Mouse (Mus musculus): Measurements from ENCODE around the gene Csnk1g2. TPM values are rescaled to one million over a fixed set of nuclear protein-coding genes. Genes with fewer than 3 reads are reported as not detected.
A peak's percentile ranks its signal among the peaks of the same experiment; 100 is the strongest.

Csnk1g2 gene
- total RNA-seq, 2 experiments from 2014 or later: 130 to 138 TPM

DNA sequence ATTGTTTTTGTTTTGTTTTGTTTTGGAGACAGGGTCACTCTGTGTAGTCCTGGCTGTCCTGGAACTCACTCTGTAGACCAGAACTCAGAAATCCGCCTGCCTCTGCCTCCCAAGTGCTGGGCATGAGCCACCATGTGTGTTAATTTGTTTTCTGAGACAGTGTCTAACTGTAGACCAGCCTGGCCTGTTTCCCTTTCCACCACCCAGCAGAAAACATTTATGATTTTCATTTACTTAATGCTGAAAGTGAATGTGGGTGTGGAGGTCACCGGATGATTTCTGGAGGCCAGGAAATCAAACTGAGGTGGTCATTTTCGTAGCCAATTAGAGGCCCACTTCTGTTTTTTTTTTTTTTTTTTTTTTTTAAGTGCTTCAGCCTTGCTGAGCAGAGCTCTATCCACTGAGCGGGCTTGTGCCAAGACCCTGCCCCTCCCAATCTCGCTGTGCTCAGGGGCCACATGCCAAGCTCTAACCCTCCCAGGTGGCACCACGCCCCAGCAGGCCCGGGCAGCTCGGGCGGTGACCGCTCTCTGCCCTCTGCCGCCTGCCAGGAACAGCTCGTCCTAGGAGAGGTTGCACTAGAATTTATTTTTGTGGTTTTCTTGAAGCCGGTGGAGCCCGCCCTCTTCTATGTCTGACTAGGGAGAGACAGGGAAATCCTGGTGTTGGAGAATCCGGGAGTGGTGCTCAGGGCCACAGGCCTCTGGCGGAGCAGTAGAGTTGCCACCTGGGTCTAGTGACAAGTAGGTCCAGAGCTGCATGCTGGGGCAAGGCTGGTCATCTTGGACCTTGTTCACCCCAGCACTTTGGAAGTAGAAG, 41.8 kb downstream of the Csnk1g2 start:
- DNase-seq: peak; percentile 53
- intact Hi-C loops (cut with DNase I): no loop called here

DNA sequence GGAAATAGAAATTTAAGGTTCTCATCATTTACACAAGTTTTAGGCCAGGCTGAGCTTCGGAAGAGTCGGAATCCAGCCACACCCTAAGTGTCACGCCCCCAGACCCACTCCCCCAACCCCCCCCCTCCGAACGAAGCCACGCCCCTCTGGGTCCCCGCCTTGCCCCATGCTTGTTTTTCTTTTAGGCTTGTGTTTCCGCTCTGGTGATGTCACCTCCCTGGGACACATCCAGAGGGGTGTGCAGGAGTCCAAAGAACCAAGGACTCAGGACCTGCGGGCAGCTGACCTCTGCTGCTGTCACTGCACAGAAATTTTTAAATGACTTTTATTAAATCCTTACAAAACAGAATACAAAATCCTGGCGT, 42.4 kb downstream of the Csnk1g2 start:
- no peak for DNase-seq

DNA sequence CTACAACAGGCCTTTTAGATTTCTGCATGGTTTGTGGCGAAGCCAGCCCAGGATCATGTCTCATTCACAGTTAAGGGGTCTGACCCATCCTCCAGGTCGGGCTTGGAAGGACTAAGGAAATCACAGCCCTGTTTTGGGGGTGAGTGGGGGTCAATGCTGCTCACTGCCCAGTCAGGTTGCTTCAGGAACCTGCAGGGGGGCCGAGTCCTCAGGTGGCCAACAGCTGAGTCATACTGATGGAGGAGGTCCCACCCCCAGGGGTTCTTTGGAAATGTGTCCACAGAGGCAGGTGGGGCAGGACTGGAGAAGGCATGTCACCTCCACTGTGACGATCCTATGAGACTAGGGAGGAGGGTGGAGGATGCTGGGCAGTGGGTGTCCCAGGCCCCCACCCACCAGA, 42.8 kb downstream of the Csnk1g2 start:
- DNase-seq: no peak
- intact Hi-C loops (cut with DNase I): no loop called here

More for the DNA sequence above, 42.4 kb downstream of the Csnk1g2 start:
- intact Hi-C loops (cut with DNase I): no loop called here

DNA sequence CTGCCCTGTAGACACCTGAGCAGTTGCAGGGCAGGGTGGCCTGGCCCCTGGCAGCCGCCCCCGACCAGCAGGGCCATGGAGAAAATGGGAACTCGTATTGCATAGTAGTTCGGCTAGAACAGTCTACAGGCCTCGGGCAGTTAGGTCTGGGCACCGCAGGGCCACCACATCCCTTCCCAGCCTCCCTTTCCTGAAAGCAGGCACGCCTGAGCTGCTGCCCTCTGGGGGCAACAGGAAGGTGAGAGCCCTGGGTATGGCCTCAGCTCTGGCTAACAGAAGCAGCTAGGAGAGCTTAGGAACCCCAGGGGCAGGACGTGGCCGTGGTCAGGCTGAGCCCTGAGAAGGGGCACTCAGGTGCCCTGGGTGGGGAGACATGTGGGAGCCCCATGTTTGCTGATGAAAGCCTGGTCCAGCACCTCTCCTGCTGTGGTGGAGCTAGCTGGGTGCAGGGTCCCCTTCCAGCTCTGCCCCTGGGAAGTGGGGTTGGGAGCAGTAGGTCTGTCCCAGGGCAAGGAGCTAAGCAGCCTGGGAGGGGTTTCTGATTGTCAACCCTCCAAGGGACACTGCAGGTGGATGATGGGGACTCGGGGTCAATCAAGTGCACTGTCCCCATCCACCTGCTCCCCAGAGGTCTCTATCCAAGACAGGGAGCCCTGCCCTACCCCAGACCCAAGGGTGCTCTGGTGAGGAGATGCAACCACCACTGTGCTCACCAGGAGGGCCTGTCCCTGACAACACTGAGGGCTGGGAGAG, 43.5 kb downstream of the Csnk1g2 start:
- intact Hi-C loops (cut with DNase I): no loop called here
- no peak for DNase-seq

DNA sequence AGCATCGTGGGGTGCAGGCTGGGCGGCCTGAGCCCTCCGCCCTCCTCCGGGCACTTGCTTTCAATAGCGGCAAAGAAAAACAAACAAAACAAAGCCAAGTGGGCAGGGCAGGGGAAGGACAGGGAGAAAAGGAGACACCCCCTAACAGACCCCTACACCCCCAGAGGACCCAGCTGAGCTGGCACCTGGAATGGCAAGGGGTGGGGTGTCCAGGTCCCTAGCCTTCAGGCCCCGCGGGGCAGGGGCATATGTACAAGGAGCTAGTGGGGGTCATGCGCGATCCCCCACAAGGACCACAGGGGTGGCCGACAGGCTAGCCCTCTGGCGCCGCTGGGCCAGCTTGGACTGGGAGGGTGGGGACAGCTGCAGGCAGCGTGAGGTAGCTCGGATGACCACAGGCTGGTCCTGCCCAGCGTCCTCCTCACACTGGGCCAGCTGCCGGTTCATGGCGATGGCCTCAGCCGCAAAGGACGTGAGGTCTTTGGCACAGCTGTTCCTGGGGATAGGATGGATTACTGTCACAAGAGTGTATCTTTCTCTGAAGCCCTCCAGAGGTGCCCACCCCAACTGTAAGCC, 44.3 kb downstream of the Csnk1g2 start:
- intact Hi-C loops (cut with DNase I): no loop called here
- DNase-seq: no peak

DNA sequence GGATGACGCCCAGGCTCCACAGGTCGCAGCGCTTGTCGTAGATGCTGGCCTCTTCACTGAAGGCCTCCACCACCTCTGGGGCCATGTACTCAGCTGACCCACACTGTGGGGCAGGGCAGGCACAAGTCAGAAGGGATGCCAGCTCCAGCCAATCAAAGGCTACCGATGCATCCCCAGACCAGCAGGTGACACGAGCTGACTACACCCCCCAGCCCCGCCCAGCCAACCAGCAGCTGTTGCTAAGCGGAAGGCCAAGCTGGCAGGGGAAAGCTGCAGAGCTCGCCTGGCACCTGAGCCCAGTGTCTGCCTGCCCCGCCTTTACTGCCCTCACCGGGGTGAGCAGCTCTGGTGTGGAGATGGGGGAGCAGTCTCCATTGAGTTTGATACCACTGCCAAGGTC, 46.0 kb downstream of the Csnk1g2 start:
- intact Hi-C loops (cut with DNase I): no loop called here
- DNase-seq: peak; percentile 75

DNA sequence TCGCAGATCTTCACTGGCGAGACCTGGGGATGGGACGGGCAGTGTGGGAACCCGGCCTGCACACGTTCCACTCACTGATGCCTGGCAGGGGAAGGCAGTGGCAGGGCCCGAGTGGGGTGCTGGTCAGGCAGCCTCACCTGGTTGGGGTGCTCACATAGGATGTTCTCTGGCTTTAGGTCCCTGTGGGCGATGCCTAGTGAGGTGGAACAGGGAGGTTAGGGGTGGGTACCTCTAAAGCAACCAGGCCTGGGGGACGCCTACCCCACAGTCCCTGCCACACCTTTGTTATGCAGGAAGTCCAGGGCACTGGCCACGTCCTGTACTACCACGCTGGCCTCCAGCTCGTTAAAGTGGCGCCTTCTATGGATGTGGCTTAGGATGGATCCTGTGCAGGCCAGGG, 46.4 kb downstream of the Csnk1g2 start:
- DNase-seq: no peak
- intact Hi-C loops (cut with DNase I): no loop called here

DNA sequence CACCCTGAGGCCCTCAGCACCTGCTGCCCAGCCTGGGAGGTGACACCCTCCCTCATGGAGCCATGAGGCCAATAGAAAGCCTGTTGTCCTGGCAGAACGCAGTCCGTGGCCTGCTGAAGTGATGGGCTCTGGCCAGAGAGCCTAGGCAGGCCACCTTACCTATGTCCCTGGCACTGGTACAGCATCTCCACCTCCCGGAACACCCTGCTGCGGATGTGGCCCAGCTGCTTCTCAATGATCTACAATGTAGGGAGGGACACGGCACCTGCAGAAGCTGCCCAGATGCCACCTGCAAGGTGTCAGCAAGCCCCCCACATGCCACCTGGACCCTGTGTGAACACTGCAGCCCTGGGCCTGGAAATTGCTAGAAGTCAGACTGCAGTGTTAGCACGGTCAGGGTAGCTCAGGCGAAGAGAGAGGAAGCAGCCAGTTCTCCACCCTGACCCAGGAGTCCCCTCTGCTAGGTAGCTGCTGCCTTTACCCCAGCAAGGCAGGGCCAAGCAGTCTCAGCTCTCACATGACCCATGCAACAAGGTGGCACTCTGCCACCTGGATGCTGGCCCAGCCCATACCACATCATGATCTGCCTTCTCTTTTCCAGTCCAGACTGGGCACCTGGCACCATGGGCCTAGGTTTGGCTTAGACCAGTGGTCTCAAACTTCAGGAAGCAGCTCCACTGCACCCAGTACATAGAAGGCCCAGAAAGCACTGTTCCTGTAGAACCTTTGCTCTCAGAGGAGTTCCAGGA, 47.3 kb downstream of the Csnk1g2 start:
- intact Hi-C loops (cut with DNase I): no loop called here
- peak; percentile 86 for DNase-seq

DNA sequence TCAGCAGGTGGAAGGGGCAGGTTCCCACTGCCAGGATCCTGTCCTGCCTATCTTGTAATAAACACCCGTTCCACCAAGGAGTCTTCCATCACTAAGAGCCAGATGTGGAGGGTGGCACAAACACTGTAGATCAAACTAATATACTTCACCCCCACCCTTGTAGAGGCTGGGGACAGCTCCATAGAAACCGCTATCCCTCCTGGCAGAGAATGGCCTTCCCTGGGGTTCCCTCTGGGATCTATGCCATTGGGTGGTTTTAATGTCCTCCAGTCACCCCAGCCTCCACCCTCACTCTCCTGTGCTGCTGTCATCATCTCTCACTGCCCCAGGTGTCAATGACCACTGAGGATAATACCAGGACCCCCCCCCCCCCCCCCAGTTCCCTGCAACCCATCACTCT, 47.9 kb downstream of the Csnk1g2 start:
- DNase-seq: no peak
- intact Hi-C loops (cut with DNase I): no loop called here

DNA sequence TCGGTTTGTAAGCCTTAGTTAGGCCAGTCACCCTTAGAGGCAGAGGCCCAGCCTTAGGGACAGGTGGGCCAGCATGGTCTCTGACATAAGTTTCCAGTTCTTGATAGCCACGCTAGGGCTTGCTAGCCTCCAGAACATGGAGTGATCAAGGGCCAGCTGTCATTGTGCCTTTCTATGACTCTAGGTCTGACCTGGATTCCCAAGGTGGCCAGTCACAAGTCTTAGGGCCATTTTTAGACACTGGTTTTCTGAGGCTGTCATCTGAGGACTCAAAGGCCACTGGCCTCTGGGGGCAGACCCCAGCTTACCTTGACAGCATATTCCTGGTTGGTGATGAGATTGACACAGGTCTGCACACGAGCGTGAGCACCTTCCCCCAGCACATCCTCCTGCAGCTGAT, 48.6 kb downstream of the Csnk1g2 start:
- intact Hi-C loops (cut with DNase I): no loop called here
- DNase-seq: no peak

DNA sequence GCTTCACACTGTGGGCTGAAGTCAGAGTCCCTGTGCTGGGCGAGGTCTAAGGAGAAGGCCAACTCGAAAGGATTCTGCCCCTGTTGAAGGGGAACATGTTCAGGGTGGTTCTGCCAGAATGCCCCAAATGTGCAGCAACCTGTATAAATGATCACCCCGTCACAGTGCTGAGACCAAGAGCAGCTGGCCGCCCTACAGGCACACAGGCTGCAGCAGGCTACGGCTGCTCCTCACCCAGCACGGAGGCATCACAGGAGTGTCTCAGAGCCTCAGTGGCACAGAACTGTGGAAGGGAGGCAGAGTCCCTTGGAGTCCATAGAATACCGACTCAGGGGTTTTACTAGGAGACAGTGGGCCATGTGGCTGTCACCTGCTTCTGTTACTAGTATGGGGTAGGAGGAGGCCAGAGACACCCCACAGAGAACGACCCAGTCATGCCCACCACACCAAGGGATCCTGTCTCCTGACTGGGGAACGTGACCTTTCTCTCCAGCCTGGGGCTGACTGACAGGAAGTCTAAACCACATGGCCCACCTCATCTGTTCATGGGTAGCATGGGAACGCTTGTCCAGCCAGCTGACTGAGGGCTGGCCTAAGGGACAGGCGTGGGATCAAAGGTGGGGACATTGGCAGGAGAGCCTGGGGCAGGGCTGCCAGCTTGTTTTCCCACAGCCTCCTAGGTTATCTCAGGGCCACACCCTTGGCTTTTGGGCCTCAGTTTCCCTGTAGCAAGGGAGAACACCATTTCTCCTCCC, 49.5 kb downstream of the Csnk1g2 start:
- intact Hi-C loops (cut with DNase I): no loop called here
- no peak for DNase-seq

DNA sequence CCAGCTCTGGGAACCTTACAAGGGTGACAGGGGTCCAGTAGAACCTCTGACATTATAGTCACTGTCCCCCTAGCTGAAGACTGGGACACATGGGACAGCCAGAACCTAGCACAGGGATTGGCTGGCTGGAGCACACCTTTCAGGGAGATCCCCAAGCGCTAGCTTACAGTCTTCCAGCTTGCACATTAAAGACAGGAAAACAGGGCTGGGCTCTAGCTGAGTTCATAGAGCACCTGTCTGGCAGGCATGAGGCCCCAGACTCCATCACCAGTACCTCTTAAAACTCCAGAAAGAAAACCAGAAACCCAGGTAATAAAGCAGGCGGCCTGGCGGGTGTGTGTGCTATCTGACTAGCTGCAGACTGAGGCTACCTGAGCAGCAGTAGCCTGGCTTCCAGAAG, 51.1 kb downstream of the Csnk1g2 start:
- intact Hi-C loops (cut with DNase I): no loop called here
- DNase-seq: no peak

DNA sequence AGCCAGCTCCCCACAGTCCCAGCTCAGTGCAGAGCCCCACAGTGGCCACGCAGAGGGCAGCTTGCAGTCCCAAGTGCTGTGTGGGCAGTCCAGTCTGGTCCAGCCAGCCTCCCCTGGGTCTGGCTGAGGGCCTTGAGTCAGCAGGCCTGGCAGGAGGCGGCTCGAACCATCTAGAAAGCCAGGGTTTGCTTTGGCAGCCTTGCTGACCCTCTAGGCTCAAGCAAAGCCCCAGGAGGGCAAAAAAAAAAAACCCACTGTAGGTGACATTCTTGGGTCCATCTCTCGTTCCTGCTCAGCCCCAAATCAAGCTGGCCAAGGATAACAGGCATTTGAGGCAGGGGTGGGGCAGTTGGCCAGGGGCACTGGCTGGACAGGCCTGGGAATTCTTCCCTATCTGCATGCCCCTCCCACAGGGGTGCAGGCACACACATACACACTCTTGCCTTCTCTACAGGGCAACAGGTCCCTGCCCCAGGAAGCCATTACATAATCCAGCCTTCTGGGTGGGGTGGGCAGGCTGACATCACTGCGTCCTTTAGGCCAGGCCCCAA, 51.6 kb downstream of the Csnk1g2 start:
- intact Hi-C loops (cut with DNase I): no loop called here
- DNase-seq: no peak

DNA sequence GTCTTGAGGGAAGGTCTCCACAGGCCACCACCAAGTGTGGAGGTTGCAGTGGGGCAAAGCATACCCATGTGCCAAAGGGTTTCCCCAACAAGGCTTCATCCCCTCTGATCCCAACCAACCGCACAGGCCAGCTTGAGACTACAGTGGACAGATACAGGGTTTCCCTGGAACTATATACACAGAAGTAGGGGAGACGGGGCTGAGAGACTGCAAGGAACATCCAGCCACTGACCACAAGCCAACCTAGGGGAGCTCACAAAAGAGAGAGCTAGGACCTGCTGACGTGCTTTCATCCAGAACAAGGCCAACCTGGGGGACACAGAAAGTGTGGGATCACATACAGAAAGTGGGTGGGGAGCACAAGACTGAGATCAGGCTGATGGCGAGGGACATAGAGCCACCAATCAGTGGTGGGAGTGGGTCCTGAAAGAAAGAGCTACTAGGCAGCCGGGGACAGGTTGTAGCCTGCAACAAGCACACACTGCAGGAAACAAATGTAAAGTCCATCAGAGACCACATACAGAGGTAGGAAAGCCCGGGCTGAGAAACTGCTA, 52.3 kb downstream of the Csnk1g2 start:
- intact Hi-C loops (cut with DNase I): no loop called here

DNA sequence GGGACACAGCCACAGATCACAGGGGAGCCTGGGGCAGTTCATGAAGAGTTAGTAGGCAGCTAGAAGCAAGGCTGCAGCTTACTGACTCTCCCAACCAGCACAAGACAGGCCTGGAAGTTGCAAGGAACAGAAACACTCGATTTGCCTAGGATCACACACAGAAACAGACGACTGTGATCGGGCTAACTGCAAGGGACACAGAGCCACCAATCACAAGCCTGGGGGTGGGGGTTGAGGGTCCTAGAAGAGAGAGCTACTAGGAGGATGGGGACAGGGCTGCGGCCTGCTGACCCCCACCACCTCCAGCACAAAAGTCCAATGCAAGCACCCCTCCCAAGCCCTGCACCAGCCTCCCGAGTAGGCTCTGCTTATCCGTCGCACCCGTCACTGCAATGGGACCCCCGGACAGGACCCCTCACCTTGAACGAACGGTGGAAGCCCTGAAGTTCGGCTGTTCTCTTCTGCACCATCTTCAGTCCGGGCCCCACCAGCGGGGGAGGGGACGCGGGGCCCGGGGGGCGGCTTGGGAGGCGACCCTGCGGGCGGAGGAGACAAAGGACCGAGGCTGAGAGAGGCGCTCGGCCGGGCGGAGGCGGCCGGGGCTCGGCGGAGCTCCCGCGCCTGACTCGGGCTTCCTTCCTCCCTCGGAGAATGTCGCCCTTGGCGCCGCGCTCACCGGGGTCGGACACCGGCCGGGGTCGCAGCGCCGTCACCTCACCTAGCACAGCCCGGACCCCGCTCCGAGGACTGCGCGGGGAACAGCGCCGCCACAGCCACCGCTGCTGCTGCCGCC, 53.0 kb downstream of the Csnk1g2 start:
- DNase-seq: no peak
- intact Hi-C loops (cut with DNase I): no loop called here

More for the DNA sequence above, 52.3 kb downstream of the Csnk1g2 start:
- no peak for DNase-seq

DNA sequence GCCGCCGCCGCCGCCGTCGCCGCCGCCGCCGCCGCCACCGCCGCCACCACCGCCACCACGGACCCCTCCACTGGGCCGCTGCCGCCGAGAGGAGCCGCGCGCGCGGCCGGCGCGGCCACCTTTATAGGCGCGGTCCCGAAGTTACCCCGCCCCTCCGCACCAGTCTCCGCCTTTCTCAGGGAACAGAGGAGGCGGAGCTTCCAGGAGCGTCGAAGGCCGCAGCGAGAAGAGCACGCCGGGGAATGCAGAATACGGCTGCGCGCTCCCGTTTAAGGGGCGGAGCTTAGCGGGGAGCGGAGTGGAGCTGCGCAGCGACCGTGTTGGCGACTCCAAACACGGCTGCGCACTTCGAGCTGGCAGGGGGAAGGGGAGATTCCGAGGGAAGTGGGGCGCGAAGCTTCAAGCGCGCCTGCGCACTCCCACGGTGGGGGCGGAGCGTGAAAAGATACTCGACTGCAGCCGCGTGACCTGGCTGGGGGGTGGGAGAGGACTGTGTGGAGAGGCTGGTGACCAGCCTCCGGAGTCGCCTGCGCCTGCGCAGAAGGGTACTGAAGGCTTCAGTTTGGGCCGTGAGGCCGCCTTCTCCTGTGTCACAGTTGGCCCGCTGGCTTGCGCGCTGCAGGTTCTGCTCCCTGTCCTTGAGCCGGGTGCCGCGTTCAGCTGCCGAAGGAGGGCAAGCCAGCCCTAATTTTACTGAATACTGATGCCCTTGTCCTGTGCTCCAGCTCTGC, 53.7 kb downstream of the Csnk1g2 start:
- DNase-seq: peak; percentile 100
- intact Hi-C loops (cut with DNase I): no loop called here

DNA sequence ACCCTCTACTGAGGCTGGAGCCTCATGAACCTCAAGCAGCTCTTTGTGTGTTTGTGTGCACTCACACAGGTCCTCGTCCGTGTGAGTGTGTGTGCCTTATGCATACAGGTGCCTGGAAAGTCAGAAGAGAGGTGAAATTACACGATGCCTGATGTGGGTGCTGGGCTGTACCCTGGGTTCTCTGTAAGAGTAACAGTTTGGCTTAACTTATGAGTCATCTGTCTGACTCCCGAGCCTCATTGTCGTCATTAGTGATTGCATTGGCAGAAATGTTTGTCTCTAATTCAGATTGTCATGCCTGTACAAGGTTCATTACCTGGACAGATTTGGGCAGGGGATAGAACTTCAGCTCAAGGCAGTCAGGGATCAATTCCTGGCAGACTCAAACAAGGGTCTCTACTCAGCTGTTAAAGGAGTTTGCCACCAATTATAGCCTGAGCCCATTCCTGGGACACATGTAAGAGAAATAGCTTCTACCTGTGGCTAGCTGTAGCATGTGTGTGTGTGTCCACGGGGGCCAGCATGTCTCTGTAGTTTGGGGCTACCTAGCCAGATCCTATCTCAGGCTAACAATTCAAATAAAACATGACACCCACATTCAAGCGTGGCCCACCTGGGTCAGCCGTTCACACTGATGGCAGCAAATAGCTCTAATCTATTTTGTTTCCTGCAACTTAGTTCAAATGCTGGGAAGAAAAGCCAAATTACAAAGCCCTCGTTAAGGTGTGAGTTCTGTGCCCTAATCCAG, 54.7 kb downstream of the Csnk1g2 start:
- intact Hi-C loops (cut with DNase I): no loop called here
- no peak for DNase-seq
